Mouse (Mus musculus): ENCODE results near the gene Gp2.

Gene Gp2

DNA sequence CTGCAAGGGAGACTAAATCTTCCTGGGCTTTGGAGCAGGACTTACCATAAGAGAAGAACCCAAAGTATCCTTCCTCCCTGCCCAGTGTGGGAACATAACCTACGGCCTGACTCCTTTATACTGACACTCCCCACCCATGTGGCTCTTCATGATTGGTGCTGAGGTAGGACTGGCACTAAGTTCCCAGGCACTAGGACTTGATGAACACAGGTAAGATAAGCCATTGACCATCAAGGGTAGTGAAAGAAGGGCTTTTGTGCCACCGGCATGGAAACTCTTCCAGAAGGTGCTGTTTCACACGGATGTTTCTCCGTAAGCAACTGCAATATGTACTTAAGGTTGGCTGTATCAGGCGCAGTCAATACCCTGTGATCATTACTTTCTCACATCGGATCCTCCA is at the start of gene Gp2:
Gene Gp2 (minus strand): TSS at position 101 of the 400 bp plus-strand sequence.
- in situ Hi-C loops (cut with MboI, MseI) = no loop called here

DNA sequence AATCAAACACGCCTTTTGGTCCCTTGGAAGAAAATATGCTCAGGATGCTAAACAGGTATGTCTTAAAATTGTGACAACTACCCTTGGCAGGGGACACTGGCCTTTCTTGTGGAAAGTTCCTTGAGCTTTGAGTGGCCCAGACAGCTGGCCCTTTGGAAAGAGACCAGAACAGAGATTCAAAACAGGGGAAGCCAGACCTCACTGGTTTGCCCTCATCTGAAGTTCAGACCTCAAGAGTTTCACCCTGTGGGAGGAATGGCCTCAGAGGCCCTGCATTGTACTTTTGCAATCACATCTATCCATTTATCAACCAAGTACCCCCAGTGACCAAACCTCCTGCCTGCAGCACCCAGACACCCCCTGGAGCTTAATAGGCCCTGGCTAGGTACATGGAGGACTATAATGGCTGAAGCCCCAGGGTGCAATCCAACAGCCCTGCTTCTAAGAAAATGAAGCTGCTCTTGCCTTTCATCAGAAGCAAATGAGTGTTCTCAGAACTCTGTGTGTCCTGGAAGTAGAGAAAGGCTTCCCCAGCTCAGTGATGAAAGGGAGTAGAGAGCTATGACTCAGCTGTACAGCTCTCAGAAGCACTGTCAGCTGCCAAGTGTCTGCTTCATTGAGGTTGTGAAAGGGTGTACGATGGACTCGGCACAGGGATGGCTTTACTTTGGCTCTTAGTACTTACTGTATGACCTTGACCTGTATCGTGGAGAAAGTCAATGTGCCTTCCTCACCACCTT is 31.1 kb upstream of the Gp2 start:
- in situ Hi-C loops (cut with MboI, MseI) = no loop called here

DNA sequence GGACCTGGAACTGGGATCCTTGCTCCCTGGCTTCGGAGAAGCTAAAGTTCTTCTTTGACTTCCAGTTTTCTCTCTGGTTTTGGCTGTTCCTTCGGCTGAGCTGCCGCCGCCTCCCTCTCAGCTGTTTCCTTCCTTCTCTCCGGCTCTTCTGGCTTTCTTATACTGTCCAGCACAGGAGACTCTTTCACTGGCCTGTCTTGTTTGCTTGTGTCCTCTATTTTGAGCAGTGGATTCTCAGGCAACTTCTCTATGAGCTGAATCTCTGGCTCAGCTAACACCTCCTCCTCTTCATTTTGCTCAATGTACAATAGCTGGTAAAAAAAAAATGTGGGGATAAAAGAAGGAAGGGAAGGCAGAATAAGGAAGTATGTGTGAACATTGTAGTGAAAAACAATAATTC is 27.6 kb upstream of the Gp2 start:
- in situ Hi-C loops (cut with MboI, MseI) = no loop called here

DNA sequence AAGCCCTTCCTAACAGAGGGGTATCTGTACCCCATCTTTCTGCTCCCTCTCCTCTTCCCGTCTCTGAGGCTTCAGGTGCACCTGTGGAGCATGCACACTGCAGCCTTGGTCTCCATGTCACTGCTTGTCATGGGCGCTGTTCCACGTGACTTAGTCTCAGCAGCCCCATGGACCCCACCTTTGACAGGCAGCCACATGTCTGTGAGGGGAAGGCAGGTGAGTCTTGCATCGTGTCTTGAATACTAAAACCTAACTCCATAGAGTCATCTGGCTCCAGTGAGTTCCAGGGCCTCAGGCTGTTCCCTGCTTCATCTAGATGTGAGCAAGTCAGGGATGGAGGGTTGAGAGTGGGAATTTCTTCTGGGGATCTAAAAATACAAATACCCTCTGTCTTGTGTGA is 25.1 kb upstream of the Gp2 start:
- in situ Hi-C loops (cut with MboI, MseI) = no loop called here

DNA sequence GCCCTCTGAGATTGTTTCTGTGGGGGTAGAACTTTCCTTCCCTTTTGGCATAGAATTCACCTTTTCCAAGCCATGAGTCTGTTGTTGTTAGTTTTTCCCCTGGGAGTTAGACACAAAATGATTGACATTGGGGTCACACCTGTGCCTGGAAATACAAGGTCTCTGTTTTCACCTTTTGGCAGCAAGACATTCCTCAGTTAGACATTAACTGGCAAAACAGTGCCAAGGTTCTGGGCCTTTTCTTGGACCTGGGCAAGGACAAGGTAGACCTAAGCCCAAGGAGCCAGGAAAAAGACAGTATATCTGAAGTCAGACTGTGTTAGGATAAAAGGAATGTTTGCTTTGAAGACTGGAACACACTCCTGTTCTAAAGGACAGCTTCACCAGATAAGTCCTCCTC is 20.2 kb upstream of the Gp2 start, which contains the start of gene Umod:
Gene Umod (minus strand): TSS at position 27 of the 400 bp plus-strand sequence.
- in situ Hi-C loops (cut with MboI, MseI) = no loop called here

DNA sequence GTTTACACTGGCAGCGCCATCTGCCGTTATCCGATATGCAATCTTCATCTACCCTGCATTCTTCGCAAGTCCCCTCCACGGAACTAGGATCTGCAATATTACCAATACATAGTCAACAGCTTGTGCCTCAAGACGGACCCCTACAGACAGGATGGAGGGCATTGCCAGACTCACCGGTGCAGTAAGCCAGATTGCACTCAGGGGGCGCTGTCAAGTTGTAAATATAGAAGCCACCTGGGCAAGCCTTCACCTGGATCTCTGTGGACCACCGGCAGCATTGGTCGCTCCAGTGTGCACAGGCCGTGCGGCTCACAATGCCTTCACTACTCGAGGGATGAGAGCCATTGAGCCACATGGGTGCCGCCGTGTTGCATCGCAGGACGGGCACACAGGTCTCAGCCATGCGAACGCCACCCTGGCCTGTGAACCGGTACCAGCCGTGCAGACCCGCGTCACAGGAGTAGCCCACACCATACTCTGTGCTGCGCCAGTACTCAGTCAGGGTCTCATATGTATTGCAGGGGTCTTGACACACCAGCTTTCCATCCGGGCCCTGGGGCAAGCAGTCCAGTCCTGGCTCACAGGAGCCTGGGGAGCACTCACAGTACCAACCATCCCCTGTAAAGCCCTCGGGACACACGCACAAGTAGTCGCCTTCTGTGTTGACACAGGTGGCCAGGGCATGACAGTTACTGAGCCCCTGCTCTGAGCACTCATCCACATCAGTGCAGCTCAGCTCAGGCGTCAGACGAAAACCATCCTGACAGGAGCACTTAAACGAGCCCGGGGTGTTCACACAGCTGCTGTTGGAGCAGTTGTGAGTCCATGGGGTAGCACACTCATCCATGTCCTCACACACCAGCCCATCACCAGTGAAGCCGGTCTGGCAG is 17.7 kb upstream of the Gp2 start:
- in situ Hi-C loops (cut with MboI, MseI) = no loop called here

DNA sequence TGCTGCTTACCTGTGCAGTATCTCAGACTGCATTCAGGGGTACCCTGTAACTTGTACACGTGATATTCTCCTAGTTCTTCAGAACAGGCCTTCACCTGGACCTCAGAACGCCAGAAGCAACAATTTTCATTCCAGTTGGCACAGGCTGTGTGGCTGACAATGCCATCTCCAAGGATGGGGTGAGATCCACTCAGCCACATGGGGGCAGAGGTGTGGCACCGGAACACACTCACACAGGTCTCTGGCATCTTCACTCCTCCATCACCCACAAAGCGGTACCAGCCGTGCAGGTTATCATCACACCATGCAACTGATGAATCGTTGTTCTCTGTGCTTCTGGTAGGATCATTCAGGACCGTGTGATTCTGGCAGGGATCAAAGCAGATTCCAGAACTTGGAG is 4.9 kb downstream of the Gp2 start:
- in situ Hi-C loops (cut with MboI, MseI) = no loop called here

DNA sequence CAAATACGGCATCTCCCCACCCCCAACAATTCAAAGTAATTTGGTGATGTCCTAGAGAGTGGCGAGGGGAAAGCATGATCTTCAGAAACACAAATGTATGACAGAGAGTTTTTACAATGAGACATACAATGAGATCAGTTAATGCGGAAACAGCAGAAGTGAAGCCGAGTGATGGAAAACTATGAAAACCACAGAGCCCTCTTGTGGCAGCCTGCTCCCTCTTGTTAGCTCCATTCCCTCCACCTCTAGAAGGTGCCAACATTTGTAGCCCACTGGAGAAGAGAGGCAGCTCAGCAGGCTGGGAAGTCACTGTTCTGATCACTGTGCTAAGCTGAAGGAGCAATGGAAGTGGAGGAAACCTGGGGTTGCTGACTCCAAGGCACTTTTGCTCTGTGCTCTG is 15.2 kb downstream of the Gp2 start:
- in situ Hi-C loops (cut with MboI, MseI) = loop anchor here (5.0 kb wide), 1 partner anchor 367 kb away; no protein-coding TSS in a partner anchor

DNA sequence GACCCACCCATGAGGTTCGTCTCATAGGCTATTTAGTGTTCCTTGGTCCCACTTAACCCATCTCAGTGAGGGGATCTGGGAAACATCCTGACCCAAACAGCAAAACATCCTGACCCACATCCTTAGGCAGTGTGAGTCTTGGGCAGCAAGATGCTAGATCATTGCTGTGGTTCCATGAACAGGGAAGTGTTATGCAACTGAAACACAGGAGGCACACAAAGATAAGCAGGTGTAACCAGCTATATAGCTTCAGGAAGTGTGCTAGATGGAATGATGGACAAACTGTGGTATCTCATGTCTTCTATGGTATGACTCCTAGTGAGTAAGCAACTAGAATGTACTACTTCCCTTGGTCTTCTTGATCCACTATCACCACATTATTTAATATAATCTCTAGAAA is 17.1 kb downstream of the Gp2 start:
- in situ Hi-C loops (cut with MboI, MseI) = loop anchor here (5.0 kb wide), 1 partner anchor 365 kb away; no protein-coding TSS in a partner anchor

DNA sequence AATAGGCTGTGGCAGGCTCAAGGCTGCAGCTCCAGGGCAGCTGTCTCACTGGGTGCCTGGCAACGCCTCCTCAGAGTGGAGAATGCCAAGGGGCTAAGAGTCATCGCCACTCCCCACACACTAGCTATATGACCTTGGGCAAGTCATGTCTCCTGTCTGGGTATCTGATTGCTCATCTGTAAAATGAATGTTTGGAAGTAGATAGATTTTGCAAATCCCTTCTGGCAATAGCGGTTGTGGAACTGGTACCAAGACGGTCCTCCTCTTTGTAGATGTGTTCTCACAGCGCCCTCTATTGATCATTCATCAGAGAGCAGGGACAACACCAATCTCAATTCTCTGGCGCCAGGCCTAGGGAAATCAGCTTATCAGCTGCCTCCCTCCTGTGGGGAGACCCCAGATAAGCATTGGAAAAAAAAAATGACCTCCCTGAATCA is 31.9 kb downstream of the Gp2 start:
- in situ Hi-C loops (cut with MboI, MseI) = no loop called here

DNA sequence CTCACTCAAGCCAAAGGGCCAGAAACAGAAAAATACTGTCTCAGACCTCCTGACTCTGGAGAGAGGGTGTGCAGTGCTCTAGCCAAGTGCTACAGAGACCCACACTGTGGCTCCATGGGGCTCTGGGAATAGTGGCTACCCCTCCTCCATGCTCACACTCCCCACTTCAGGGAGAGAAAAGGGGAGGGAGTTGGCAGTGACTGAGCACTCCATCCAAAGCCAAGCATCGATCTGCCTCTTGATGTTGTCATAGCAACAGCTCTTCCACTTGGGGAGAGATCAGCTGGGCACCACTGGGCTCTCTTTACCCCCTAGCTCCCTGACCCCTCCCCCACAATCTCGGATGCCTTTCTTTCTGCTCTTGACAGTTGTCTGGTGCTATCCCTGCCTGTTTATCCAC is 38.4 kb downstream of the Gp2 start:
- in situ Hi-C loops (cut with MboI, MseI) = no loop called here

DNA sequence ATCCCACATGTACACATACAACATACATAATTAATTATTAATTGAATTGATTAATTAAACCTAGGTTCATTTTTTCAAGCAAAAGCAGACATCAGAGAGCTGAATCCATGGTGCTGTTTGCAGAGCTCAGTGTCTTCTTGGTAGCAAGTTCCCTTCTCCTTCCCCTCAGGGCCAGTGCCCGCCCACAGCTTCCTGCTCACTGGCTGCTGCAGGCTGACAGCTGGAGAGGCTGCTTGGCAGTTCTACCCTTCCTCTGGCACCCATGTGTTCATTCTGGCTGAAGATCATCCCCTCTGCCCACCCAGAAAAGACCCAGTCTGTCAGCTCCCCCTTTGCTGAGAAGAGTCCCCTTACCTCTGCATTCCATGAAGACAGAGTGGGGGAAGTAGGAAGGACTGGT is 40.6 kb downstream of the Gp2 start:
- in situ Hi-C loops (cut with MboI, MseI) = no loop called here

DNA sequence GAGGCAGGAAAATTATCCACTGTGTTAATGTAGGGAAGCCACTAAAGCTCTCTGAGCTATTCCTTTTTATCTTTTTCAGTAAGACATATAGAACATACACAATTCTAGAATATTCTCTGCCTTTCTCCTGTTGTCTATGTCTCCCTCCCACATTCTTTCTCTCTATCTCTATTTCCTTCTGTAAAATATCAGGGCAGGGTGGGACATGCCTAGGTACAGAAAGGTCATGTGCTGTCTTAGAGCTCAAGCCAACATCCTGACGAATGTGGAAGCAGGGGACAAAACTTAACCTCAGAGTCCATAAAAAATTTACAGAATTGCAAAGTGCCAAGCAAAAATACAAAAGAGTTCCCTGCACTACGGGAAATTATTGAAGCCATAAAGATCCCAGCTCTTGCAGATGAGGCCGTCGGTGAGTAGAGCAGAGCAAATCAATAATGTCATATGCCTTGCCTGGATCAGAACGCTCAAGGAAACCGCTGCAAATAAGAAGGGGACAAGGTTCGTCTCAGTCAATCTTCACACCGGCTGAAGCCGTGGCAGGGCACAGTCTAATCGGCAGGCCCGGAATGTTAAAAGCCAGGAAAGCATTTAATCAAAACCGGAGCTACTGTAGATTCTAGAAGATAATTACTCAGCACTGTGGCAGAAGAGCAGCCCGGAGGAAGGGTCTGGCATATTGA is 64.9 kb downstream of the Gp2 start:
- in situ Hi-C loops (cut with MboI, MseI) = no loop called here

Measured in T-helper 2 cell (primary cell).